Mouse (Mus musculus): Measurements from ENCODE around the gene Lst1.

DNA sequence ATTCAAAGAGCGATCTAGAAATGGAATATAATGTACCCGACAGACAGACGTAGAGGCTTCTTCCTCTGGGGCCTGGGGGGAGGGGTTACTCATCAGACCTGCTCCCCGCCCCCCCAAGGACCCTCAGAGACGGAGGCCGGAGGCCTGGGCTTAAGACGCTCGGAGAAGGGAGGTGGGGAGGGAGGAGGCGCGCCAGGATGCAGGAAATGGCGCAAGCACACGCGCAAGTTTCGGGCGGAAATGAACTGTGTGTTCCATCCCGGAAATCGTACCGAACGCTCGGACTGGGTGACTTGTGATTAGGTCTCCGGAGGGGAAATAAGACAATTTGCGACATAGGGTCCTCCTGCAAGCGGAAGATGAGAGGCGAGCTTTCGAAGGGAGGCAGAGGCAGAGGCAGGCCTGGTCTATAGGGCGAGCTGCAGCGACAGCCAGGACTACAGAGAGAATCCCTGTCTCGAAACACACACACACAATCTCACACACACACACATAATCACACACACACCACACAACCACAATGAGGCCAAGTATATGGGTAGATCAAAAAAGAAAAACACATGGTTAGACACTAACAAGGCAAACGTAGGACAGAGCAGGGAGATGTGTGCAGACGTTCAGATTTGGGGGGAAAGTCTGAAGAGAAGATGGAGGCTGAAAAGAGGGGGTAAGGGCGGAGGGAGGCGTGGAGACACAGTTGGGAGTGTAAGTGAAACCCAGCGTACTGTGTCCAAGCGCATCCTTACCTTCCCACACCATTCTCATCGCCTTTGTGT lies 47.6 kb upstream of the Lst1 start, which contains the start of gene Nfkbil1:
- peak; percentile 64 for TF ChIP-seq CHD2 (IDR thresholded peaks at IDR 0.05; ENCODE audit: low read length)
- TF ChIP-seq POLR2AphosphoS5 (IDR thresholded peaks at IDR 0.05; ENCODE audit: borderline replicate concordance, low read depth, low read length), result no peak
- 0 out of 2 replicates have a peak, but pooled peaks have one; percentile 4 for TF ChIP-seq ZNF384 (IDR thresholded peaks at IDR 0.05; ENCODE audit: low read depth, low read length)
- TF ChIP-seq UBTF (IDR thresholded peaks at IDR 0.05; ENCODE audit: borderline replicate concordance, insufficient read depth, low read depth, low read length), result no peak
- TF ChIP-seq CTCF (IDR thresholded peaks at IDR 0.05 in 2 of 3, conservative IDR thresholded peaks at IDR 0.05 in 1 of 3; ENCODE audit: control insufficient read depth in 1 of 3, insufficient read depth in 1 of 3, low read depth in 2 of 3, low read length in 3 of 3, poor library complexity in 1 of 3, severe bottlenecking in 1 of 3), result peak in 1 of 3 experiments; percentile 9; a peak in 1 of 6 replicates
- no peak for TF ChIP-seq E2F4 (IDR thresholded peaks at IDR 0.05; ENCODE audit: borderline replicate concordance, low read depth, low read length)
- peak in 1 of 2 experiments; percentile 51; a peak in 2 of 4 replicates for TF ChIP-seq EP300 (IDR thresholded peaks at IDR 0.05; ENCODE audit: low read depth in 1 of 2, low read length in 2 of 2)
- TF ChIP-seq RCOR1 (IDR thresholded peaks at IDR 0.05; ENCODE audit: low read depth, low read length), result peak; percentile 55
- TF ChIP-seq MAX (IDR thresholded peaks at IDR 0.05; ENCODE audit: low read length), result peak; percentile 93
- TF ChIP-seq POLR2A (IDR thresholded peaks at IDR 0.05; ENCODE audit: control insufficient read depth in 1 of 2, insufficient read depth in 1 of 2, low read depth in 1 of 2, low read length in 2 of 2, poor library complexity in 1 of 2), result peak; percentile 75 to 78

Data from MEL (cell line).